Mouse (Mus musculus) ES-Bruce4 (cell line): ENCODE data around the gene Hdac9.

Source experiments
- CTCF ChIP-seq: IDR thresholded peaks from one replicate; pipeline ENCODE4 v1.8.1; 2011; ENCODE audit warnings: low read depth, low read length
- EP300 ChIP-seq: IDR thresholded peaks from 2 replicates; pipeline ENCODE4 v1.6.1; 2011; ENCODE audit warnings: low read depth, low read length; ENCODE audit not compliant: insufficient read depth
- POLR2A ChIP-seq: IDR thresholded peaks from one replicate; pipeline ENCODE4 v1.8.1; 2011; ENCODE audit warnings: low read length; ENCODE audit not compliant: insufficient read depth

DNA sequence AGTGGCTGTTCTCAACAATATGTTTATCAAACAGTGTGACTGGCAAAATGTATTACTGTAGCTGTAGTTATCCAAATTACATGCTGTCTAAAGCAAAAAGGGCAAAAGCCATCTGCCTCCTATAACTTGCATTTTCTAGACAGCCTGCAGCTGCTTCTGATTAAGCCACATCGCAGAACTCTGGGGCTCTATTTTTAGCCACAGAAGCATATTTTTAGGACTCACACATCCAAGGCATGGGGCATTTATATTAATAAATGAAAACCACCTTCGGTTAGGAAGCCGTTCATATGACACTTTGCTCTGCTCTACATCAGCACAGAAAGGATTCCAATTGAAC, 124.8 kb downstream of the Hdac9 start:
- TF ChIP-seq POLR2A = no peak
- TF ChIP-seq CTCF = no peak
- TF ChIP-seq EP300 = no peak
